Mouse (Mus musculus) stomach, embryonic 15.5 days (tissue): ENCODE results near the gene Ankrd31. TPM values are rescaled to one million over a fixed set of nuclear protein-coding genes. Genes with fewer than 3 reads are reported as not detected.
"Not testable (repeated sequence)": the region's sequence is repeated elsewhere in the genome, so short reads cannot be mapped to it uniquely, and the experiment has no call there.

Experiments
- ATAC-seq: fragments of 200-750 bp; cut with Nextera tagmentation; 2 replicates; pipeline ENCODE4 v1.8.0; 2017; ENCODE audit warnings: low read depth, moderate number of reproducible peaks, moderate TSS enrichment; ENCODE audit not compliant: insufficient read depth, low FRiP score
- H3K27ac ChIP-seq: fragments of 300-500 bp; sonication (generic); 2 replicates; pipeline ENCODE4 v1.5.1; 2015; ENCODE audit warnings: mild to moderate bottlenecking, inconsistent platforms
- H3K27me3 ChIP-seq: fragments of 300-500 bp; sonication (generic); replicated peaks from 2 replicates; pipeline ENCODE4 v1.6.1; 2015; ENCODE audit warnings: inconsistent platforms
- H3K36me3 ChIP-seq: fragments of 300-500 bp; sonication (generic); 2 replicates; pipeline ENCODE4 v1.6.1; 2015; ENCODE audit warnings: inconsistent platforms
- H3K4me1 ChIP-seq: fragments of 300-500 bp; sonication (generic); 2 replicates; pipeline ENCODE4 v1.6.1; 2015; ENCODE audit warnings: inconsistent platforms
- H3K4me2 ChIP-seq: fragments of 300-500 bp; sonication (generic); 2 replicates; pipeline ENCODE4 v1.6.1; 2015; ENCODE audit warnings: mild to moderate bottlenecking, inconsistent platforms
- H3K4me3 ChIP-seq: fragments of 300-500 bp; sonication (generic); replicated peaks from 2 replicates; pipeline ENCODE4 v1.5.1; 2015; ENCODE audit warnings: inconsistent platforms
- H3K9ac ChIP-seq: fragments of 300-500 bp; sonication (generic); 2 replicates; pipeline ENCODE4 v1.6.1; 2015; ENCODE audit warnings: inconsistent platforms
- H3K9me3 ChIP-seq: fragments of 300-500 bp; sonication (generic); 2 replicates; pipeline ENCODE4 v1.6.1; 2016; ENCODE audit warnings: inconsistent platforms
- WGBS: fragments of 180-500 bp; shearing (Covaris S2); methylation state at CpG from one replicate; pipeline ENCODE4 v1.1.7; 2015; 5-methylcytosine and 5-hydroxymethylcytosine counted together
- polyA plus RNA-seq: library from polyadenylated mRNA; unstranded; fragments of >200 nt; fragmentation: Nextera tagmentation; extraction: Ambion mirVana; gene quantifications from 2 replicates; pipeline ENCODE4 v1.2.1, GENCODE M21; 2015

Gene Ankrd31
- polyA plus RNA-seq, 1 experiment from 2014 or later, result not detected

- Histone ChIP-seq H3K4me3 (no peak overlapping the region), H3K4me2 (no peak overlapping the region), H3K27me3 (no peaks in the 10 kb centered on the region), H3K9me3 (no peaks in the 10 kb centered on the region), H3K9ac (no peak overlapping the region), H3K27ac (no peak overlapping the region), H3K4me1 (no peaks in the 10 kb centered on the region), H3K36me3 (no peaks in the 10 kb centered on the region)
- ATAC-seq, result no peak
- 77% methylated on average over 4 of the region's 4 CpGs for WGBS
Measured at GRCm38 (mm10) chr13:96870742-96871141, 122.7 kb downstream of the Ankrd31 start.

DNA sequence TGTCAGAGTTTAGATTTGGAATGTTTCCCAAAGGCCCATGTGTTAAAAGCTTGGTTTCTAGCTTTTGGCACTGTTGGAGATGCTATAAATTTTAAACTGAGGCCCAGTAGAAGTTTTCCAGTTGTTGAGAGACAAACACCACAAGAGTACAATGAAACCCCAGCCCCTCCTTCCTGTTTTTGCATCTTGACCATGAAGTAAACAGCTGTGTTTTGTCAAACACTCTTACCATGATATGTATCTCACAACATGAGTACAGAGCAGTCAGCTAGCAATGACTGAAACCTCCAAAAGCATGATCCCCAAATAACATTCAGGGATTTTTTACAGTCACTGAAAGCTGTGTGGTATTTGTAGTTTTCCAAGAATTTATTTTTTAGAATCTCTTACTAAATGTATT is 126.0 kb downstream of the Ankrd31 start:
- no peak overlapping the region for H3K9ac ChIP-seq
- H3K27me3 ChIP-seq, result no peaks in the 10 kb centered on the region
- no peak overlapping the region for H3K27ac ChIP-seq
- H3K36me3 ChIP-seq, result no peaks in the 10 kb centered on the region
- H3K9me3 ChIP-seq, result no peaks in the 10 kb centered on the region
- H3K4me2 ChIP-seq, result no peak overlapping the region
- H3K4me3 ChIP-seq, result no peak overlapping the region
- no peak for ATAC-seq
- H3K4me1 ChIP-seq, result no peaks in the 10 kb centered on the region

DNA sequence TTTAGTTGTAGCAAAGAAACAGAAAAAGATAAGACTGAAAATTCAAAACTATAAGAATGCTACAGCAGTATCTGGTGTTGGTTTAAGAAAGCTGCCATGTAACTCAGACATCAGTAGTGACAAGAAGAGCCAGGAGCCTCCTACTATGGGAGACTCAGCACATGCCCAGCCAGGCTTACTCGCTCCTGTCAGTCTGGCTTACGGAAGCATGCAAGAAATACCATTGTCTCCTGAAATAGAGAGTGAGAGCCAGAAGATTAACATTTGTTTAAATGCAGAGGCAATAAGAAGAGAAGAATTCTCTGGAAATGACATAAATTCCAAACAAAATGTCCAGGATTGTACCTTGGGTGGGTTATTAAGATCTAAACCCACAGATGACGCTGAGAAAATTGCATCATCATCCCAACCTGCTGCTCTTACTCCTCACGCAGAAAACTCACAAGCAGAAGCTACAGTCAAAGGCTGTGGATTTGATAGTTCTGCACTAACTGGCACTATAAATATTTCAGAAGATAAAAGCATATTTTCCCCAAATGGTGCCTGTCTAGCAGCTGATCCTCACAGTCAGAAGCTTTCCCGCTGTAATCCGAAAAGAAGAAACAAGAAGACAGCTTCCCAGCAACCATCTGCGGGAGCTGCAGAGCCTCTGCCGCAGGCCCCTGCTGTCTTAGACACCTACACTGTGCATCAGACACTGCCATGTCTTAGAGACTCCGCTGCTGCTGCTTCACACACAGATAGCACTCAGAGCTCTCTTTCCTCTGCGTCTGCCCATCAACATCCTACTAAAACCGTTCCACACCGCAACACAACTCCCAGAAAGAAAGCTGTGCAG is 130.4 kb downstream of the Ankrd31 start:
- Histone ChIP-seq H3K4me2 (no peak overlapping the region), H3K9me3 (no peaks in the 10 kb centered on the region), H3K4me3 (no peak overlapping the region), H3K4me1 (no peaks in the 10 kb centered on the region), H3K27me3 (no peaks in the 10 kb centered on the region), H3K27ac (no peak overlapping the region), H3K36me3 (no peaks in the 10 kb centered on the region), H3K9ac (no peak overlapping the region)
- WGBS, result 69% methylated on average over 12 of the region's 12 CpGs
- ATAC-seq, result no peak

GRCm38 (mm10) chr13:96884534-96884933 is 136.5 kb downstream of the Ankrd31 start:
- no peak for ATAC-seq
- Histone ChIP-seq H3K36me3 (no peaks in the 10 kb centered on the region), H3K9ac (no peak overlapping the region), H3K4me1 (no peaks in the 10 kb centered on the region), H3K27ac (no peak overlapping the region), H3K27me3 (no peaks in the 10 kb centered on the region), H3K4me2 (no peak overlapping the region), H3K4me3 (no peak overlapping the region), H3K9me3 (no peaks in the 10 kb centered on the region)
- WGBS, result 57% methylated on average over 1 of the region's 1 CpGs

- no peak for ATAC-seq
- H3K4me1 ChIP-seq, result no peaks in the 10 kb centered on the region
- H3K27me3 ChIP-seq, result no peaks in the 10 kb centered on the region
- H3K27ac ChIP-seq, result no peak overlapping the region
- no peaks in the 10 kb centered on the region for H3K36me3 ChIP-seq
- 23% methylated on average over 2 of the region's 2 CpGs for WGBS
- no peaks in the 10 kb centered on the region for H3K9me3 ChIP-seq
- no peak overlapping the region for H3K9ac ChIP-seq
- H3K4me2 ChIP-seq, result no peak overlapping the region
- H3K4me3 ChIP-seq, result no peak overlapping the region
Measured at GRCm38 (mm10) chr13:96889985-96890384, 141.9 kb downstream of the Ankrd31 start.

DNA sequence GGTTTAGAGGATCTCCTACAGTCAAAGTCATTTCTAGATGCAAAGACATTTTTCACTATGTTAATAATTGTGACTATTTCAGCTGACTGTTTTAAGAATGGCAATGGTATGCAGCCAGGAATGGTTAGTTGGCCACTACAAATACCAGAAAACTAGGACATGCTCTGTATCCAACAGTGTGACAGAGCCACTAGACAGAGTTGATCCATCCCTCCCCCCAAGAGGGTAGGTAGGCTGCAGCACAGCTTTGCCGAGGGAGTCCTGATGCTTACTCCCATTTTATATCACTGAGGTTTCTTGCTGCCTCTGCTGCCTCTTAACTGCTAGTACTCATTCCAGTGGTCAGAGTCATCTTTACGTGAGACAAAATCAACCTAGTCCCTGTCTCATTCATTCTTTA is 147.1 kb downstream of the Ankrd31 start:
- no peaks in the 10 kb centered on the region for H3K27me3 ChIP-seq
- no peak for ATAC-seq
- no peaks in the 10 kb centered on the region for H3K9me3 ChIP-seq
- no peak overlapping the region for H3K4me2 ChIP-seq
- H3K4me1 ChIP-seq, result no peaks in the 10 kb centered on the region
- H3K27ac ChIP-seq, result no peak overlapping the region
- H3K9ac ChIP-seq, result no peak overlapping the region
- H3K4me3 ChIP-seq, result no peak overlapping the region
- H3K36me3 ChIP-seq, result no peaks in the 10 kb centered on the region
- 84% methylated on average over 2 of the region's 2 CpGs for WGBS

- WGBS, result 59% methylated on average over 3 of the region's 3 CpGs
- no peak for ATAC-seq
Measured at GRCm38 (mm10) chr13:96906717-96907116, 158.6 kb downstream of the Ankrd31 start.

GRCm38 (mm10) chr13:96911202-96911601 is 163.1 kb downstream of the Ankrd31 start:
- Histone ChIP-seq H3K4me1 (no peaks in the 10 kb centered on the region), H3K9me3 (no peaks in the 10 kb centered on the region), H3K4me2 (no peak overlapping the region), H3K4me3 (no peak overlapping the region), H3K27me3 (no peaks in the 10 kb centered on the region), H3K27ac (no peak overlapping the region), H3K36me3 (no peaks in the 10 kb centered on the region), H3K9ac (no peak overlapping the region)
- WGBS, result 79% methylated on average over 3 of the region's 3 CpGs
- no peak for ATAC-seq

More at GRCm38 (mm10) chr13:96906717-96907116, 158.6 kb downstream of the Ankrd31 start:
- Histone ChIP-seq H3K36me3 (no peaks in the 10 kb centered on the region), H3K9ac (no peak overlapping the region), H3K27ac (no peak overlapping the region), H3K4me2 (no peak overlapping the region), H3K4me1 (no peaks in the 10 kb centered on the region), H3K27me3 (no peaks in the 10 kb centered on the region), H3K9me3 (no peaks in the 10 kb centered on the region), H3K4me3 (no peak overlapping the region)

DNA sequence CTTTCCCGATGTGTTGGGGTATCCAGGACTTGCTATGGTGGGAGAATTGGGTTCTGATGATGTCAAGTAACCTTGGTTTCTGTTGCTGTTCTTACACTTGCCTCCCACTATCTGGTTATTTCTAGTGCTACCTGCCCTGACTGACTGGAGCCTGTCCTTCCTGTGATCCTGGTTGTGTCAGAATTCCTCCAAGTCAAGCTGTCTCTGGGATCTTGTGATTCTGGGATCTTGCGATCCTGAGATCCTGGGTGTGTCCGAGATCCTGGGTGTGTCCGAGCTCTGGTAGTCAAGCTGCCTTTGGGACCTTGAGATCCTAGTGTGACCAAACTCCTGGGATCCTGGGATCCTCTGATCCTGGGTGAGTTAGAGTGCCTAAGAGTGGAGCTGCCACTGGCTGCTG is 175.1 kb downstream of the Ankrd31 start:
- not testable (repeated sequence) for H3K4me3 ChIP-seq, H3K9me3 ChIP-seq, H3K9ac ChIP-seq, H3K4me2 ChIP-seq, H3K4me1 ChIP-seq, H3K27ac ChIP-seq, H3K36me3 ChIP-seq, ATAC-seq
- peaks cover 10% of the 10 kb centered on the region for H3K27me3 ChIP-seq
- WGBS, result 92% methylated on average over 4 of the region's 4 CpGs

- peak; percentile 86 for ATAC-seq
- peak within 1 kb of the TSS; percentile 35 for H3K9ac ChIP-seq
- H3K4me1 ChIP-seq, result 0 out of 2 replicates have a peak, but pooled peaks cover 9% of the 10 kb centered on the region
- H3K4me2 ChIP-seq, result peak within 1 kb of the TSS; percentile 96
- H3K27ac ChIP-seq, result no peak within 1 kb of the TSS
- H3K27me3 ChIP-seq, result peaks cover 10% of the 10 kb centered on the region
- H3K9me3 ChIP-seq, result no peaks in the 10 kb centered on the region
- peak within 1 kb of the TSS; percentile 66 for H3K4me3 ChIP-seq
- 9% methylated on average over 53 of the region's 56 CpGs for WGBS
- no peaks in the 10 kb centered on the region for H3K36me3 ChIP-seq
Measured at GRCm38 (mm10) chr13:96923999-96924961, 176.2 kb downstream of the Ankrd31 start, which contains the start of gene Gcnt4. TSS of gene Gcnt4 (plus strand) at chr13:96924689.

DNA sequence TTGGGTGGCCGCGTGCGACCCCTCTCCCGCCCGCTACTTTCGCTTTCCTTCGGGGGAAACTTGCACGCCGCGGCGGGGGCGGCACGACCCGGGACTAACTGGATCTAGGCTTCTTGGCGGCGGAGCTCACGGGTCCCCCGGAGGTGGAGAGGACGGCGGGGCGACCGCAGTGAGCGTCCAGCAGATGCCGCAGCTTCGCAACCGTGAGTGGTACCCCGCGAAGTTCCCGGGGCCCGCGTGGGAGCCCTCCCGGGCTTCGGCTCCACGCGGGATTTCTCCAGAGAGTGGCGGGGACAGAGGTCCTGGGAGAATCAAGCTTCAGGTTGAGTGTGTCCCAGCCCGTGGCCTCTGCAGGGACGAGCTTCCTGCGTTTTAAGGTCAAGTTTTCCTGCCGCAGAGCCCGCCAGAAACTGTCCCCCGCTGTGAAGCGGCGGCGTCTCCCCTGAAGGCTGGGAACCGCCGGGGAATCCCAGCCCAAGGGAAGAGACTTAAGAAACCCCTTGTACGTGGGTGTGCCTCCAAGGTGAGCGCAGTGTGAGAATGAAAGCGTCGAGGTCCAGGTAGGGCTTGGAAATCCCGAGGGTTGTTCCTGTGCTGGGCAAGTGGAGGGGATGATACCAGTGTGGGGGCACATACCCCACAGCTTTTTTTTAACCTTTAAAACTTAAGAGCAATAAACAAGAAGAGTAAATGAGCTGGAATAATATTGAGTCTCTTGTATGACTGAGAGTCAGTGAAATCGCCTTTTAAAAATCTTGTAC is 177.1 kb downstream of the Ankrd31 start:
- no peaks in the 10 kb centered on the region for H3K36me3 ChIP-seq
- H3K4me2 ChIP-seq, result peak overlapping the region; percentile 96
- H3K27ac ChIP-seq, result no peak overlapping the region
- peaks cover 10% of the 10 kb centered on the region for H3K27me3 ChIP-seq
- ATAC-seq, result peak; percentile 19; the same call in 1 of the 2 replicates
- H3K9me3 ChIP-seq, result no peaks in the 10 kb centered on the region
- H3K4me3 ChIP-seq, result peak overlapping the region; percentile 66
- under 1% methylated on average over 53 of the region's 53 CpGs for WGBS
- H3K9ac ChIP-seq, result peak overlapping the region; percentile 35
- 0 out of 2 replicates have a peak, but pooled peaks cover 9% of the 10 kb centered on the region for H3K4me1 ChIP-seq
